Mouse (Mus musculus) neural tube, embryonic 15.5 days (tissue): ENCODE measurements around the gene Fam71e1. TPM values are rescaled to one million over a fixed set of nuclear protein-coding genes. Genes with fewer than 3 reads are reported as not detected.

ENCODE experiments used
- ATAC-seq: fragments of 200-750 bp; cut with Nextera tagmentation; 2 replicates; pipeline ENCODE4 v1.8.0; 2017; ENCODE audit warnings: mild to moderate bottlenecking, moderate TSS enrichment, moderate library complexity; ENCODE audit not compliant: low FRiP score
- H3K27ac ChIP-seq: fragments of 300-500 bp; sonication (generic); replicated peaks from 2 replicates; pipeline ENCODE4 v1.5.1; 2015; ENCODE audit warnings: mild to moderate bottlenecking, inconsistent platforms
- H3K27me3 ChIP-seq: fragments of 300-500 bp; sonication (generic); replicated peaks from 2 replicates; pipeline ENCODE4 v1.6.1; 2015; ENCODE audit warnings: inconsistent platforms
- H3K36me3 ChIP-seq: fragments of 300-500 bp; sonication (generic); 2 replicates; pipeline ENCODE4 v1.6.1; 2015; ENCODE audit warnings: inconsistent platforms
- H3K4me1 ChIP-seq: fragments of 300-500 bp; sonication (generic); 2 replicates; pipeline ENCODE4 v1.6.1; 2015; ENCODE audit warnings: inconsistent platforms
- H3K4me2 ChIP-seq: fragments of 300-500 bp; sonication (generic); 2 replicates; pipeline ENCODE4 v1.6.1; 2015; ENCODE audit warnings: inconsistent platforms, mild to moderate bottlenecking, moderate library complexity
- H3K4me3 ChIP-seq: fragments of 300-500 bp; sonication (generic); replicated peaks from 2 replicates; pipeline ENCODE4 v1.5.1; 2015; ENCODE audit warnings: mild to moderate bottlenecking, inconsistent platforms
- H3K9ac ChIP-seq: fragments of 300-500 bp; sonication (generic); replicated peaks from 2 replicates; pipeline ENCODE4 v1.6.1; 2015; ENCODE audit warnings: mild to moderate bottlenecking, inconsistent platforms
- H3K9me3 ChIP-seq: fragments of 300-500 bp; sonication (generic); replicated peaks from 2 replicates; pipeline ENCODE4 v1.6.1; 2016; ENCODE audit warnings: inconsistent platforms
- WGBS: fragments of 180-500 bp; shearing (Covaris S2); methylation state at CpG from one replicate; pipeline ENCODE4 v1.1.7; 2015; ENCODE audit warnings: mixed read lengths; 5-methylcytosine and 5-hydroxymethylcytosine counted together
- polyA plus RNA-seq: library from polyadenylated mRNA; unstranded; fragments of >200 nt; fragmentation: Nextera tagmentation; extraction: Ambion mirVana; gene quantifications from 2 replicates; pipeline ENCODE4 v1.2.1, GENCODE M21; 2015

Gene Fam71e1
- polyA plus RNA-seq, 1 experiment from 2014 or later, result 23.2 TPM

DNA sequence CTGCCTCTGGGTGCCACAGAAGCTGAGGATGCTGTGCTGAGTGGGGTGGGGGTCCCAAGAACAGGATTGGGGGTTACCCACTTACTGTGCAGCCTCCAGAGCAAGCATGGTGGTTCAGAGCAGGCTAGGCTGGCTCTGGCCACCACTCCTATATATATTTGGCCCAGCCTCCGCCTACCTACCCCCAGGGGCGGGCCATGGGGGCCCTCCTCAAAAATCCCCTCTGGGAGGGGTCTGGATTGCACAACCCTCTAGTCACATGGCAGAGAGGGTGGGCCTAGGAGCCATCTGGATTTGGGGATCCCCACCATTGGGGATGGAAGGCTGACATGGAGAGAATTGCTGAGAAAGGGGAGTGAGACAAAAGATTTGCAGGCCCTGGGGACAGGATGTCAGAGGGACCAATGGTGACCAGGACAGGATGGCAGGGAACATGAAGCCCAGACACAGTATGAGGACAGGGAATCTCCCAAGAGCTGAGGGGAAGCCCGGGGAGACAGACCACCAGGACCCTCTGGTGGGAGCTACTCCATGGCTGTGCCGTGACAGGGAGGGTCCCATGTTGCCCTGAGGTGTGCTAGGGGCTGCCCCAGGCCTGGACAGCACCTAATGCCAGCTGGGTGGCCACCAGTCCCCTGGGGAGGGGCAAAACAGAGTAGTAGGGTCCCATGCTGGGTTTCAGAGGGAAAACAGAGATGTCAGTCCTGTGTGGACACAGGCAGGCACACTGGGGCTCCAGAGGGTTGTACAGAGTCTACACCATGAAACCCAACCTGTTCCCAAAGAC is 35.8 kb downstream of the Fam71e1 start, which contains the start of gene Spib:
Gene Spib (minus strand): TSS at position 126 of the 787 bp plus-strand sequence.
- Histone ChIP-seq H3K27ac (no peak within 1 kb of the TSS), H3K4me2 (no peak within 1 kb of the TSS), H3K4me1 (peaks cover 7% of the 10 kb centered on the region), H3K9ac (no peak within 1 kb of the TSS), H3K4me3 (no peak within 1 kb of the TSS), H3K9me3 (no peaks in the 10 kb centered on the region), H3K27me3 (peaks cover 23% of the 10 kb centered on the region), H3K36me3 (peaks cover 2% of the 10 kb centered on the region; the same call in 1 of the 2 replicates)
- 91% methylated on average over 4 of the region's 4 CpGs for WGBS
- ATAC-seq, result no peak

DNA sequence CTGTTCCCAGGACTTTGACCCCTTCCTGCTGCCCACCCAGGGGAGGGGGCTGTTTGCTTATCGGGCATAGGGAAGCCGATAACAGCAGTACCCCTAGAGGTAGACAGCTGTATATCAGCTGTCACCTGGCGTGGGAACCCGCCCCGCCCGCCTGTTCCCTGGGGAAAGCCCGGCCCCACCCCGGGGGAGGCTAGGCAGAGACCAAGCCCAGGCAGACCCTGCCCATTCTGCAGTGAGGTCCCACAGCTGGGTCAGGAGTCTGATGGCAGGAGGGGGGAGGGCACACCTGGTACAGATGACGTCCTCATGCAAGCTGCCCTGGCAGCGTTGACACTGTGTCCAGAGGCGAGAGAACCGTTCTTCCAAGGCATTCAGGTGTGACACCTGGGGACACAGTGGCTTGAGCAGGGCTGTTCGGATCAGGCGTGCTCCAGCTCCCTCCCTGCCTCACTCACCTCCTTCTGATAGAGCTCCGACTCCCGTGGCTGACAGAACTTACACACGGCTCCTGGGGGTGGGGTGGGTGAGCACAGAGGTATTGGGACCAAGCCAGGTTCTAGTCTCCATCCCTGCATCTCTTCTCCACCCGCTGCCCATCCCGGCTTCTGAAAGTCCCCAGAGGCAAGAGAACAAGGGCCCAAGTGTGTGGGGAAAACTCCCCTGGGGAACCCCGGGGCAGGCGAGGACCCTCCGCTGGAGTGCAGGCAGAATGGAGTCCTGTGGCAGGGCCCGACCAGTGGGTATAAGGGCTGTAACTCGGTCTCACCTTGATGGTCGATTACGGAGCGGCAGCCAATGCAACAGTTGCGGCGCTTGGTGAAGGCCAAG is 36.8 kb downstream of the Fam71e1 start:
- Histone ChIP-seq H3K4me1 (peaks cover under 1% of the 10 kb centered on the region), H3K27me3 (peaks cover 19% of the 10 kb centered on the region), H3K9me3 (no peaks in the 10 kb centered on the region), H3K36me3 (peaks cover 7% of the 10 kb centered on the region), H3K27ac (no peak overlapping the region), H3K4me3 (no peak overlapping the region), H3K9ac (no peak overlapping the region), H3K4me2 (no peak overlapping the region)
- no peak for ATAC-seq
- WGBS, result 89% methylated on average over 29 of the region's 29 CpGs

DNA sequence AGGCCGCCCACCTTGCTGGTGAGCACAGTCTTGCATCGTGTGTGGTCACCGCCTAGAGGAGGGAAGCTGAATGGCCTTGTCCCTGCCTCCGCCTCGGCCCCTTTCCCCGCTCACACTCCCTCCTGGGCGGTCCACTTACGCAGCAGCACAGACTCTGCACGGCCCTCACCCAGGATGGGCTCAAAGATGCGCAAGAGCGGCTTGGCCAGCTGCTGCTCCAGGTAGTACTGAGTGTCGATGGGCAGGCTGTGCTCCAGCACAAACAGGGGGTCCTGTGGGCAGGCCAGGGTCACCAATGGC is 37.3 kb downstream of the Fam71e1 start:
- WGBS, result 79% methylated on average over 12 of the region's 12 CpGs
- ATAC-seq, result no peak
- Histone ChIP-seq H3K36me3 (peaks cover 7% of the 10 kb centered on the region), H3K4me1 (no peaks in the 10 kb centered on the region), H3K27ac (no peak overlapping the region), H3K9me3 (no peaks in the 10 kb centered on the region), H3K4me2 (no peak overlapping the region), H3K9ac (no peak overlapping the region), H3K4me3 (no peak overlapping the region), H3K27me3 (peaks cover 13% of the 10 kb centered on the region)

DNA sequence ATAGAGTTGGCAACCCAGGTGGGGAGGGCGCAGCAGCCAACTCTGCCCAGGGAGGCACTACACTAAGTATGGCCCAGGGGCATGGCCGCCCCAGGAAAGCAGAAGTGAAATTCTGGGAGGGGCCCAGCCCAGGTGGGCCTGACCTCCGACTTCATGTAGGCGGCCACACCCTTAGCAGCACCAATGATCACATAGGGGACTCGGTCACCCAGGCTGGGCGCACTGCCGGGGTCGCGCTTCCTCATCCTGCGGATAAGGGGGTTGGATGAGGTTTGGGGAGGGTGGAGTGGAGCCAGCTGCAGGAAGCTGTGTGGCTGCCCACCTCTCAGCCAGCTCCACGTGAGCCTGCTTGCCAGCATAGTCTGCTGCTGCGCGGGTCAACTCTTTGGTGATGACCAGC is 37.9 kb downstream of the Fam71e1 start:
- WGBS, result 93% methylated on average over 13 of the region's 13 CpGs
- no peak for ATAC-seq
- no peak overlapping the region for H3K27ac ChIP-seq
- no peaks in the 10 kb centered on the region for H3K4me1 ChIP-seq
- no peaks in the 10 kb centered on the region for H3K9me3 ChIP-seq
- no peak overlapping the region for H3K4me3 ChIP-seq
- H3K4me2 ChIP-seq, result no peak overlapping the region
- no peak overlapping the region for H3K9ac ChIP-seq
- peaks cover 7% of the 10 kb centered on the region for H3K36me3 ChIP-seq
- H3K27me3 ChIP-seq, result peaks cover 8% of the 10 kb centered on the region

DNA sequence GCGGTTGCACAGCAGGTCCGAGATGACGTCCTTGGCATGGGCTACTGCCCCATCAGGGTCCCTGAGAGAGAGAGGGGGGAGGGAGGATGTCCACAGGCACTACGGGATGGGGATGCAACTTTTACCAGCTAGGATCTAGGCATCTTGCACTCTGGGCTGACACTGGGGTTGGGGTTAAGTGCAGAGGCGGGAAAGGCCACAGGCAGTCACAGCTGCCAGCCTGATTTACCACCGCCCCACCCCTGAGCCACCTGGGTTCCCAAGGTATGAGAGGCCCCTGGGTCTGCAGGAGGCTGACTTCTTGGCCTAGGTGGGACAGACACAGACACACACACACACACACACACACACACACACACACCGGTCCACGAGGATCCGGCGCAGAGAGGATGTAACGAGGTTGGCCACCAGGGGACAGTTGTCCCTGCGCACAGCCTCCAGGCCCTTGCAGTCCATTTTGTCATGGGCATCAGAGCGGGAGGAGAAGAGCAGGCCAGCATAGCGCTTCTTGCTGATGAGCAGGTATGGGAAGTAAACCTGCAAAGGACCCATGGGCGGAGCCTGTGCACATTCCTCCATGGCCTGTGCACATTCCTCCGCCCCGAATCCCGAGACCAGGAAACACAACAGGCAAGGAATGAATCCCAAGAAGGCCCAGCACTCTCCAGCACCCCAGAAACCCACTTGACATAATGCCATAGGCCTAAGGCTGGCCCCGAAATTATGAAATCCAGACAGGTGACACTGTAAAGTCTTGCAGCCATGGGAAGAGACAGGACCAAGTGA is 38.5 kb downstream of the Fam71e1 start:
- Histone ChIP-seq H3K4me2 (no peak overlapping the region), H3K9ac (no peak overlapping the region), H3K36me3 (peaks cover 7% of the 10 kb centered on the region), H3K9me3 (no peaks in the 10 kb centered on the region), H3K4me1 (no peaks in the 10 kb centered on the region), H3K27me3 (peaks cover 5% of the 10 kb centered on the region; the same call in 1 of the 2 replicates), H3K4me3 (no peak overlapping the region), H3K27ac (no peak overlapping the region)
- no peak for ATAC-seq
- WGBS, result 88% methylated on average over 19 of the region's 19 CpGs

DNA sequence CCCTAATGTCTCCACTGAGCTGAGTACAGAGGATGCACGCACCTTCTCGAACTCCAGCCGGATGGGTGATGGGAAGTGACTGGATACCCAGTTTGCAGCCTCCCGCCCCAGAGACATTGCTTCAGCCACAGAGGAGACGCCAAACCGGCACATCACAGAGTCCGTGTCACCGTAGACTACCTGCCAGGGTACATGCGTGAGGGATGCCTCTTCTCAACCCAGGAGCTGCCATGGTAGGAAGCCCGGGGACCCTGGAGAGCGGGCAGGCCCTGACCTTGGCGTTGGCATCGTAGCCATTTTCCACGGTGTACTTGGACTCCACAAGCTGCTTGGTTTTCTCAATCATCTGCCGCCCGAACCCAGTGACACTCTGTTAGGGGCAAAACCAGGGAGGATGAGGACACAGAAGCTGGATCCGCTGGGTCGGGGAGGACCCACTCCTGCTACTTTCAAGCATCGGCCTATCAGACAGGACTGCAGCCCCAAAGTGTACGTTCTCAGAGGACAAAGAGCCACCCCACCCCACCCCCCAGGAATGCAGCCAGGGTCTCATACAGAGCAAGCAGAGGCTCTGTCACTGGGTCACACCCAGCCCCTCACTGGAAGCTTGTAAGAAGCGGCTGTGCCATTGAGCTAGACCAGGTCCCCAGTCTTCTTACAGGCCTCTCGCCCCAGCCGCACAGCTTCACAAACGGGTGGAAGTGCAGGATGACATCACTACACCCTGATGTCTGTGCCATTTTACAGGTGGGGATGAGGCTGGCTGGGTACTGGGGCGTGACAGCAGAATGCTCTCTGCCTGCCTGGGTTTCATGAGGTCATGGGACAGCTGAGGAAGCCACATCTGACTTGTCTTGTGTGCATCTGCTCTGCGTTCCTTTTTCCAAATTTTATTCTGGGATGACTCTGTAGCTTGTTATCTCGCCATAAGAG is 39.5 kb downstream of the Fam71e1 start:
- no peaks in the 10 kb centered on the region for H3K4me1 ChIP-seq
- H3K4me3 ChIP-seq, result no peak overlapping the region
- WGBS, result 94% methylated on average over 27 of the region's 27 CpGs
- H3K36me3 ChIP-seq, result peaks cover 11% of the 10 kb centered on the region
- H3K9ac ChIP-seq, result no peak overlapping the region
- no peak overlapping the region for H3K27ac ChIP-seq
- no peak overlapping the region for H3K4me2 ChIP-seq
- no peak for ATAC-seq
- no peaks in the 10 kb centered on the region for H3K9me3 ChIP-seq
- no peaks in the 10 kb centered on the region for H3K27me3 ChIP-seq

DNA sequence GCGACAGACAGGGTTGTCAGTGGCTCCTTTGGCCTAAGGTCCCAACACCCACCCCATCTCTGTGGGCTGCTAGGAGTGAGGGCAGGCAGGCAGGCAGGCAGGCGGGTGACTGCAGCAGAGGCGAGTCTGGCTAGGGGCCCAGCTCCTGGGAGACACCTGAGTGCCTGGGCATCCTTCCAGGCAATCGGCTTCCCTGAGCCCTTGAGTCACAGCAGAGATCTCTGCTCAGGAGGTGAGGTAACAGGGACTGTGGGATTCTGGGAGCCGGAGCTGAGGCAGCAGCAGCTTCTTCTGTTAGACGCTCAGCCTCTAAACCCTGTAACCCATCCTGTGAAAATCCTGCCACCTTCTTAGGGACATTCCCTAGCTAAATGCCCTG is 40.2 kb downstream of the Fam71e1 start:
- ATAC-seq, result no peak
- Histone ChIP-seq H3K9me3 (no peaks in the 10 kb centered on the region), H3K27me3 (no peaks in the 10 kb centered on the region), H3K9ac (no peak overlapping the region), H3K4me3 (no peak overlapping the region), H3K4me2 (no peak overlapping the region), H3K36me3 (peaks cover 11% of the 10 kb centered on the region), H3K4me1 (no peaks in the 10 kb centered on the region), H3K27ac (no peak overlapping the region)
- WGBS, result 87% methylated on average over 6 of the region's 6 CpGs

DNA sequence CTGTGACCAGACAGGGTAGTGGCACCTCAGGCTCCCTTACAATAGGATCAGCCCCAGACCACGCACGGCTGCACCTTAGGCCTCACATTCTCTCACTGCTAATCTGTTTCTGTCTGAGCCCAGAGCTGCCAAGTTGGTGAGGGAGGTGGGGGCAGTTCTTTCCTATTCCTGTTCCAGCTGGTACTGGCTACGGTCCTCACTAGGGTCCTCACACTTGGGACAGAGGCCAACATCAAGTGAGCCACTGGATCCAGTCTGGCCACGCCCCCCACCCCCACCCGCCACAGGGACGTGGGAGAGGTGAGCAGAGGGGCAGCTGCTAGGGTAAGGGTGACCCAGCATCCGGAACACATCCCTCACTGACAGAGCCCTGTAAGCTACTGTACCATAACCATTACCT is 40.6 kb downstream of the Fam71e1 start:
- Histone ChIP-seq H3K4me2 (no peak overlapping the region), H3K36me3 (peaks cover 14% of the 10 kb centered on the region), H3K9me3 (no peaks in the 10 kb centered on the region), H3K27ac (no peak overlapping the region), H3K4me1 (no peaks in the 10 kb centered on the region), H3K4me3 (no peak overlapping the region), H3K27me3 (no peaks in the 10 kb centered on the region), H3K9ac (no peak overlapping the region)
- 90% methylated on average over 7 of the region's 7 CpGs for WGBS
- no peak for ATAC-seq

DNA sequence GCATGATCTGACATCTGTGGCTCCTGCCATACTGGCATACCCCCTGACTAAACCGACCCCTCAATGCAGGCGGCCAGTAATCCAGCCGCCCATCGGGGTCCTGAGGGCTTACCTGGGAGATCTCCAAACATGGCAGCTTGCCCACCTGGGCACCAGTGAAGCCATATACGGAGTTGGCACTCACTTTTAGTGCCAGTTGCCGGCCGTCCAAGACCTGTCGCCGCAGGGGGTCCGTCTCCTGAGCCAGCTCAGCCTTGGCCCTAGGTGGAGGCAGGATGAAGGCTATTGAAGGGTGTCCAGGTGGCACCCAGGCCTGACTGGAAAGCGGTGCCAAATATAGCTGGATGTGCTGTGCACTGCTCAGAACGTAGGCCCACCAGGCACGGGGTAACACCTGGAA is 41.1 kb downstream of the Fam71e1 start:
- H3K36me3 ChIP-seq, result peaks cover 17% of the 10 kb centered on the region
- H3K9me3 ChIP-seq, result no peaks in the 10 kb centered on the region

GRCm38 (mm10) chr7:44538756-44539624 is 42.6 kb downstream of the Fam71e1 start:
- H3K9ac ChIP-seq, result no peak overlapping the region
- ATAC-seq, result no peak
- 95% methylated on average over 41 of the region's 41 CpGs for WGBS
- H3K36me3 ChIP-seq, result peaks cover 17% of the 10 kb centered on the region
- H3K4me1 ChIP-seq, result no peaks in the 10 kb centered on the region
- H3K4me3 ChIP-seq, result no peak overlapping the region
- no peaks in the 10 kb centered on the region for H3K9me3 ChIP-seq
- no peaks in the 10 kb centered on the region for H3K27me3 ChIP-seq
- H3K4me2 ChIP-seq, result no peak overlapping the region
- H3K27ac ChIP-seq, result no peak overlapping the region

More for the DNA sequence above, 41.1 kb downstream of the Fam71e1 start:
- Histone ChIP-seq H3K4me1 (no peaks in the 10 kb centered on the region), H3K27me3 (no peaks in the 10 kb centered on the region), H3K9ac (no peak overlapping the region), H3K4me3 (no peak overlapping the region), H3K27ac (no peak overlapping the region), H3K4me2 (no peak overlapping the region)
- ATAC-seq, result no peak
- WGBS, result 93% methylated on average over 13 of the region's 13 CpGs
